1 mouse cellular context compared by ENCODE assay signal in the genomic region with DNA sequence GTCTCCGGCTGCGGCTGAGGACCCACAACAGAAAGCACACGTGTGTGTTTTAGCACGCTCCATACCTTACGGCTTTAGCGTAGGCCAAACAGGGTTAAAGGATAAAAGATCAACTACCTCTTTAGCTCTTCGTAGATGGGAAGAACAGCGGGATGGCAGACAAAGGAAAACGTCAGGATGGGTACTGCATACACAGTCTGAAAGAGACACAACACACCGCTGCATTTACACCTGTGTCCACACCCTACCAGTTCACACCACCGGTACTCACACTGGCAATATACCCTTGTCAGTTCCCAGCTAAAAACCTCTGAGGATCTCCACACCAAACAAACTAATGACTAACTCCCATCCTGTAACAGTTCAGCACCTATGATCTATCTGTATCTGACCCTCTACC.
TF ChIP-seq lines count a peak whose summit lies in the region.

No protein-coding gene starts in this region.

TF ChIP-seq in MEL, 35 proteins besides CTCF, POLR2A, EP300 and RAD21 (continued from another document):
- TF ChIP-seq USF2 (IDR thresholded peaks at IDR 0.05; ENCODE audit: borderline replicate concordance in 1 of 2, insufficient read depth in 1 of 2, low read depth in 1 of 2, low read length in 2 of 2), result no peak
